Mouse (Mus musculus): ENCODE data around the gene Tac4.

GRCm38 (mm10) chr11:95295736-95296135 is 34.4 kb downstream of the Tac4 start:
- TF ChIP-seq GATA1 (IDR thresholded peaks at IDR 0.05; ENCODE audit: low read depth, low read length) (no peak), KAT2A (conservative IDR thresholded peaks at IDR 0.05; ENCODE audit: low read depth, low read length) (no peak), RAD21 (IDR thresholded peaks at IDR 0.05; ENCODE audit: low read depth, low read length) (no peak), EP300 (IDR thresholded peaks at IDR 0.05; ENCODE audit: low read depth in 1 of 2, low read length in 2 of 2) (no peak), USF1 (IDR thresholded peaks at IDR 0.05; ENCODE audit: low read depth, low read length) (no peak), CTCF (IDR thresholded peaks at IDR 0.05 in 2 of 3, conservative IDR thresholded peaks at IDR 0.05 in 1 of 3; ENCODE audit: control insufficient read depth in 1 of 3, insufficient read depth in 1 of 3, low read depth in 2 of 3, low read length in 3 of 3, poor library complexity in 1 of 3, severe bottlenecking in 1 of 3) (no peak), TCF12 (IDR thresholded peaks at IDR 0.05; ENCODE audit: low read depth, low read length) (no peak), MAFK (IDR thresholded peaks at IDR 0.05; ENCODE audit: borderline replicate concordance, low read depth, low read length) (no peak), MAX (IDR thresholded peaks at IDR 0.05; ENCODE audit: low read length) (no peak), POLR2A (IDR thresholded peaks at IDR 0.05; ENCODE audit: control insufficient read depth in 1 of 2, insufficient read depth in 1 of 2, low read depth in 1 of 2, low read length in 2 of 2, poor library complexity in 1 of 2) (no peak), NELFE (IDR thresholded peaks at IDR 0.05; ENCODE audit: low read depth, low read length) (no peak), POLR2AphosphoS5 (IDR thresholded peaks at IDR 0.05; ENCODE audit: borderline replicate concordance, low read depth, low read length) (no peak)

Data from MEL (cell line).